Mouse (Mus musculus): ENCODE data around the gene Ccdc88c. TPM values are rescaled to one million over a fixed set of nuclear protein-coding genes. Genes with fewer than 3 reads are reported as not detected.

The Ccdc88c gene
- polyA plus RNA-seq, 1 experiment = 18.0 TPM

DNA sequence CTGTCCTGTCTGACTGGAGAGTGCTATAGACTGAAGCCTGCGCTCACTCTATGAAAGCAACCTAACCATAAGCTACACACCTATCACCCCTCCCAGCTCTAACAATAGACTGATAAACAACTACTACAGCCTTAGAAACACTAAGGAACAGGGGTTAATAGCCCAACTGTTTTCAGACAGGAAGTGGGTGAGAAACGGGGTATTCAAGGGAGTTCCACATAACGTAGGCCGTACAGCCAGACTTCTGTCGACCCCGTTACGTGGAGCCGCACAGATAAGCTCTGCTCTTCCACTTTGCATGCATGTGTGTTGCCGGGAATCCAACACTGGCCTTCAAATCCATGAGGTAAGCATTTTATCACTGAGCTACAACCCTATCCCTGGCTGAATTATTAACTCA, 21.4 kb downstream of the Ccdc88c start:
- Histone ChIP-seq H3K27me3 (ENCODE audit: control insufficient read depth, insufficient read depth, insufficient read length) (no peaks in the 10 kb centered on the region), H3K4me2 (ENCODE audit: low read depth) (peak overlapping the region; percentile 68), H3ac (ENCODE audit: control insufficient read depth, insufficient read length) (no peak overlapping the region), H3K79me2 (ENCODE audit: control insufficient read depth, insufficient read depth) (peaks cover 50% of the 10 kb centered on the region), H3K4me3 (no peak overlapping the region), H3K36me3 (ENCODE audit: control insufficient read depth, insufficient read depth) (no peaks in the 10 kb centered on the region)
- TF ChIP-seq USF1 (IDR thresholded peaks at IDR 0.05; ENCODE audit: low read depth) = no peak
- TF ChIP-seq CEBPB (IDR thresholded peaks at IDR 0.05; ENCODE audit: insufficient read depth, poor library complexity, severe bottlenecking) = no peak
- no peak for TF ChIP-seq TCF3 (IDR thresholded peaks at IDR 0.05; ENCODE audit: insufficient read length, low read depth)
- no peak for TF ChIP-seq POLR2AphosphoS2 (IDR thresholded peaks at IDR 0.05; ENCODE audit: insufficient read length, low read depth)
- TF ChIP-seq MAX (IDR thresholded peaks at IDR 0.05; ENCODE audit: low read depth) = no peak
- no peak for TF ChIP-seq TCF12 (IDR thresholded peaks at IDR 0.05; ENCODE audit: insufficient read depth, poor library complexity, severe bottlenecking)
- no peak for TF ChIP-seq MYOD1 (IDR thresholded peaks at IDR 0.05; ENCODE audit: control insufficient read depth in 1 of 3, insufficient read length in 2 of 3, low read depth in 2 of 3)
- no peak for TF ChIP-seq E2F4 (IDR thresholded peaks at IDR 0.05; ENCODE audit: insufficient read depth)
- TF ChIP-seq REST (IDR thresholded peaks at IDR 0.05; ENCODE audit: insufficient read depth, insufficient read length) = no peak
- TF ChIP-seq SRF (IDR thresholded peaks at IDR 0.05; ENCODE audit: control insufficient read depth, insufficient read length, low read depth) = no peak
- TF ChIP-seq MYOG (IDR thresholded peaks at IDR 0.05; ENCODE audit: control insufficient read depth in 1 of 3, insufficient read depth in 1 of 3, insufficient read length in 2 of 3, low read depth in 2 of 3) = no peak
- no peak for TF ChIP-seq POLR2A (IDR thresholded peaks at IDR 0.05; ENCODE audit: insufficient read length, low read depth)

DNA sequence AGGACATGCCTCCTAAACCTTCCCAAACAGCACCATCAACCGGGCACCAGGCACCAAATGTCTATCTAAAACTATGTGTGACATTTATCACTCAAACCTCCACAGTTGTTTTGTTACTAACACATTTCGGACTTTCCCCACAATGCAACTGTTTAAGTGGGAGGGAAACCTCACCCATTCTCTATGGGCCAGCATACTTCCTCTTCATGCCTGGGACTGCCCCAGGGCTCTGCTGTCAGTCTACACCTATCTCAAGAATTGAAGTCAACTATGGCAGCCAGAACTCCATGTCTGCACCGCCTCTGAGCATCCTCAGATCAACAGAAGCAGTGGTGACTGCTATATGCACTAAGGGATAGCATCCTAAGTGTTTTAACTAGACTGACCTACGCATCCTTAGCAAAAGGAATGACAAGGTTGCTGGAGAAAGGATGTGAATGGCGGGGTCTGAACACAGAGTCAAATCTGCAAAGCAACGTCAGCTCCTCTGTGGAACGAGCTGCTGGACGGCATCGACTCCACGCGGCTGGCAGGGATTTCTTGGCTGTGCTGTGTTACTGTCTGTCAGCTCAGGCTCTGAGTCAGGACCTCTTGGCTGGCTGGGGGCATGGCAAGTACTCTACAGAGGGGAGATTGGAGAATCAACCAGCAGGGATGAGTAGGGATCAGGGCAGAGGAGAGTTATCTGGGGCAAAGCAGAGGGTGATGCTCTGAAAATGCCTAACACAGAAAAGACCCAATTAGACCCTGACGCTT, 23.0 kb downstream of the Ccdc88c start:
- H3K4me2 ChIP-seq (ENCODE audit: low read depth) = no peak overlapping the region
- H3K4me3 ChIP-seq = no peak overlapping the region
- H3K79me2 ChIP-seq (ENCODE audit: control insufficient read depth, insufficient read depth) = peaks cover 47% of the 10 kb centered on the region
- H3ac ChIP-seq (ENCODE audit: control insufficient read depth, insufficient read length) = no peak overlapping the region
- TF ChIP-seq SRF (IDR thresholded peaks at IDR 0.05; ENCODE audit: control insufficient read depth, insufficient read length, low read depth) (no peak), REST (IDR thresholded peaks at IDR 0.05; ENCODE audit: insufficient read depth, insufficient read length) (no peak), MAX (IDR thresholded peaks at IDR 0.05; ENCODE audit: low read depth) (no peak), MYOG (IDR thresholded peaks at IDR 0.05; ENCODE audit: control insufficient read depth in 1 of 3, insufficient read depth in 1 of 3, insufficient read length in 2 of 3, low read depth in 2 of 3) (no peak), E2F4 (IDR thresholded peaks at IDR 0.05; ENCODE audit: insufficient read depth) (no peak), USF1 (IDR thresholded peaks at IDR 0.05; ENCODE audit: low read depth) (no peak)
- no peaks in the 10 kb centered on the region for H3K27me3 ChIP-seq (ENCODE audit: control insufficient read depth, insufficient read depth, insufficient read length)
- no peaks in the 10 kb centered on the region for H3K36me3 ChIP-seq (ENCODE audit: control insufficient read depth, insufficient read depth)

DNA sequence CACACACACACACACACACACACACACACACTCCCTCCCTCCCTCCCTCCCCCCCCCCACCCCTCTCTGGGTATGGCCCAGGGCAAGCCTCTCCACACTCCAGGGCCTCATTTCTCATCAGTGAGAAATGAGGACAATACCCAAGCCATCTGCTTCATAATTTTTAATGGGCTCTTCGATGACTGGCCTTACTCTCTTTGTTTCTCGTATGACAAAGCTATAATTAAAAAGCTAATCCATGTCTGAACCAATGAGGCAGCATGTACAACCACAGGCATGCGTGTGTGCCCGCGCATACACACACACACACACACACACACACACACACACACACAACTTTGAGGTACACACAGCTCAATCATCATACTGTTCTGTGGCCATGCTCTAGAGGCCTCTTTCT, 23.9 kb downstream of the Ccdc88c start:
- TF ChIP-seq TCF12 (IDR thresholded peaks at IDR 0.05; ENCODE audit: insufficient read depth, poor library complexity, severe bottlenecking) (no peak), POLR2A (IDR thresholded peaks at IDR 0.05; ENCODE audit: insufficient read length, low read depth) (no peak)
- Histone ChIP-seq H3K4me3 (no peak overlapping the region), H3K27me3 (ENCODE audit: control insufficient read depth, insufficient read depth, insufficient read length) (no peaks in the 10 kb centered on the region), H3K79me2 (ENCODE audit: control insufficient read depth, insufficient read depth) (peaks cover 52% of the 10 kb centered on the region), H3K4me2 (ENCODE audit: low read depth) (no peak overlapping the region), H3K36me3 (ENCODE audit: control insufficient read depth, insufficient read depth) (no peaks in the 10 kb centered on the region), H3ac (ENCODE audit: control insufficient read depth, insufficient read length) (no peak overlapping the region)

DNA sequence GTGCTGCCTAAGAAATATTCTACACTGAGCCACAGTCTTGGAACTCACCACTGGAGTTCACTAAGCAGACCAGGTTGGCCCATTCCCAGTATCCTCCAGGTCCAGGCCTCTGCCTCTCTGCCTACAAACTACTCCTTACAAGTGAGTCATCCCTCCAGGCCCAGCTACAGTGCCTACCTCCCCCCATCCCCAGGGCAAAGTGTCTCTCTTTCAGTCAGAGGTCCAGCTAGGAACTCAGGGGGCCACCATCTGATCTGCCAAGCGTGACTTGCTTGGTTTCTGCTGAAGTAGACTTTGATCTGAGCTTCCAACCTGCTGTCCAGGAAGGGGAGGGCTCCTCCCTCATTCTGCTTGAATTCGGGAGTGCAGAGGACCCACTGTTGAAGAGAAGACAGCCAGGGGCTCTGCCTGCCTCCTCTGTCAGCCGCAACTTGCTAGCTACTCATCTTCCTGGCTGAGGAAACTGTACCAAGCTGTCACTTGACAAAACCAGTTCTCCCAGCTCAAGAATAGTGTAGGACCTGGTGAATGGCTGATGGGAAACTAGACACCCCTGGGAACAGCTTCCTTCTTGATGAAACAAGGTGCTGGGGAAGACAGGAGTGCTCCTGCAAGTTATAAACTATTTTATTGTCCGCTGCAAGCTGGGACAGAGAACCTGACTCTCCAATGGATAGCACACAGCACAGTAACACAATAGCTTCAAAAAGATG, 25.9 kb downstream of the Ccdc88c start:
- no peak overlapping the region for H3ac ChIP-seq (ENCODE audit: control insufficient read depth, insufficient read length)

More for the DNA sequence above, 25.9 kb downstream of the Ccdc88c start:
- no peak overlapping the region for H3K4me2 ChIP-seq (ENCODE audit: low read depth)
- no peaks in the 10 kb centered on the region for H3K27me3 ChIP-seq (ENCODE audit: control insufficient read depth, insufficient read depth, insufficient read length)
- peaks cover 52% of the 10 kb centered on the region for H3K79me2 ChIP-seq (ENCODE audit: control insufficient read depth, insufficient read depth)
- TF ChIP-seq CEBPB (IDR thresholded peaks at IDR 0.05; ENCODE audit: insufficient read depth, poor library complexity, severe bottlenecking) (no peak), POLR2A (IDR thresholded peaks at IDR 0.05; ENCODE audit: insufficient read length, low read depth) (no peak), MYOD1 (IDR thresholded peaks at IDR 0.05; ENCODE audit: control insufficient read depth in 1 of 3, insufficient read length in 2 of 3, low read depth in 2 of 3) (no peak), TCF3 (IDR thresholded peaks at IDR 0.05; ENCODE audit: insufficient read length, low read depth) (no peak), USF1 (IDR thresholded peaks at IDR 0.05; ENCODE audit: low read depth) (no peak), E2F4 (IDR thresholded peaks at IDR 0.05; ENCODE audit: insufficient read depth) (no peak), REST (IDR thresholded peaks at IDR 0.05; ENCODE audit: insufficient read depth, insufficient read length) (no peak), MYOG (IDR thresholded peaks at IDR 0.05; ENCODE audit: control insufficient read depth in 1 of 3, insufficient read depth in 1 of 3, insufficient read length in 2 of 3, low read depth in 2 of 3) (no peak), SRF (IDR thresholded peaks at IDR 0.05; ENCODE audit: control insufficient read depth, insufficient read length, low read depth) (no peak), POLR2AphosphoS2 (IDR thresholded peaks at IDR 0.05; ENCODE audit: insufficient read length, low read depth) (no peak), TCF12 (IDR thresholded peaks at IDR 0.05; ENCODE audit: insufficient read depth, poor library complexity, severe bottlenecking) (no peak), MAX (IDR thresholded peaks at IDR 0.05; ENCODE audit: low read depth) (no peak)
- H3K36me3 ChIP-seq (ENCODE audit: control insufficient read depth, insufficient read depth) = no peaks in the 10 kb centered on the region
- H3K4me3 ChIP-seq = no peak overlapping the region
